Mouse (Mus musculus): ENCODE measurements around the gene Rpusd4.

Gene Rpusd4

GRCm38 (mm10) chr9:35267146-35267975 lies at the start of gene Rpusd4, which contains the start of gene Fam118b:
Gene Rpusd4, plus strand, starts transcription at chr9:35267865.
Gene Fam118b, minus strand, starts transcription at chr9:35267805.
- DNase-seq (ENCODE audit: low spot score in 2 of 2), result peak; percentile 90 to 92

GRCm38 (mm10) chr9:35217963-35218362 lies 49.7 kb upstream of the Rpusd4 start:
- no peak for DNase-seq (ENCODE audit: low spot score in 2 of 2)

GRCm38 (mm10) chr9:35223466-35223865 lies 44.2 kb upstream of the Rpusd4 start:
- DNase-seq (ENCODE audit: low spot score in 2 of 2), result no peak

GRCm38 (mm10) chr9:35228671-35229070 lies 39.0 kb upstream of the Rpusd4 start:
- no peak for DNase-seq (ENCODE audit: low spot score in 2 of 2)

- DNase-seq (ENCODE audit: low spot score in 2 of 2), result no peak
Observed at GRCm38 (mm10) chr9:35235996-35236395, 31.7 kb upstream of the Rpusd4 start.

- no peak for DNase-seq (ENCODE audit: low spot score in 2 of 2)
Observed at GRCm38 (mm10) chr9:35238371-35238770, 29.3 kb upstream of the Rpusd4 start.

- no peak for DNase-seq (ENCODE audit: low spot score in 2 of 2)
Observed at GRCm38 (mm10) chr9:35238915-35239571, 28.6 kb upstream of the Rpusd4 start.

GRCm38 (mm10) chr9:35239734-35240133 lies 27.9 kb upstream of the Rpusd4 start:
- no peak for DNase-seq (ENCODE audit: low spot score in 2 of 2)

- DNase-seq (ENCODE audit: low spot score in 2 of 2), result no peak
Observed at GRCm38 (mm10) chr9:35247405-35247804, 20.3 kb upstream of the Rpusd4 start.

- no peak for DNase-seq (ENCODE audit: low spot score in 2 of 2)
Observed at GRCm38 (mm10) chr9:35249476-35249875, 18.2 kb upstream of the Rpusd4 start.

GRCm38 (mm10) chr9:35257365-35257764 lies 10.3 kb upstream of the Rpusd4 start:
- DNase-seq (ENCODE audit: low spot score in 2 of 2), result no peak

- DNase-seq (ENCODE audit: low spot score in 2 of 2), result no peak
Observed at GRCm38 (mm10) chr9:35262418-35262817, 5.2 kb upstream of the Rpusd4 start.

- DNase-seq (ENCODE audit: low spot score in 2 of 2), result no peak
Observed at GRCm38 (mm10) chr9:35263431-35263830, 4.2 kb upstream of the Rpusd4 start.

- no peak for DNase-seq (ENCODE audit: low spot score in 2 of 2)
Observed at GRCm38 (mm10) chr9:35264509-35264908, 3.2 kb upstream of the Rpusd4 start.

- DNase-seq (ENCODE audit: low spot score in 2 of 2), result no peak
Observed at GRCm38 (mm10) chr9:35267976-35268715, 481 bp downstream of the Rpusd4 start.

GRCm38 (mm10) chr9:35277855-35278365 lies 10.2 kb downstream of the Rpusd4 start:
- DNase-seq (ENCODE audit: low spot score in 2 of 2), result no peak

GRCm38 (mm10) chr9:35278451-35278850 lies 10.8 kb downstream of the Rpusd4 start:
- DNase-seq (ENCODE audit: low spot score in 2 of 2), result no peak

- no peak for DNase-seq (ENCODE audit: low spot score in 2 of 2)
Observed at GRCm38 (mm10) chr9:35282006-35282850, 14.6 kb downstream of the Rpusd4 start.

GRCm38 (mm10) chr9:35282851-35283200 lies 15.2 kb downstream of the Rpusd4 start:
- no peak for DNase-seq (ENCODE audit: low spot score in 2 of 2)

- no peak for DNase-seq (ENCODE audit: low spot score in 2 of 2)
Observed at GRCm38 (mm10) chr9:35283415-35284069, 15.9 kb downstream of the Rpusd4 start.

- DNase-seq (ENCODE audit: low spot score in 2 of 2), result no peak
Observed at GRCm38 (mm10) chr9:35284351-35284750, 16.7 kb downstream of the Rpusd4 start.

All from urinary bladder, postnatal 4 days (tissue).